Mouse (Mus musculus) neural tube, embryonic 12.5 days (tissue): ENCODE measurements around the gene Mapk8ip1. TPM values are rescaled to one million over a fixed set of nuclear protein-coding genes. Genes with fewer than 3 reads are reported as not detected.

Experiments used
- ATAC-seq: fragments of 200-750 bp; cut with Nextera tagmentation; 2 replicates; pipeline ENCODE4 v1.8.0; 2017; ENCODE audit warnings: low read depth, mild to moderate bottlenecking, moderate TSS enrichment, moderate library complexity; ENCODE audit not compliant: low FRiP score
- H3K27ac ChIP-seq: fragments of 300-500 bp; sonication (generic); 2 replicates; pipeline ENCODE4 v1.5.1; 2016
- H3K27me3 ChIP-seq: fragments of 300-500 bp; sonication (generic); replicated peaks from 2 replicates; pipeline ENCODE4 v1.6.1; 2016; ENCODE audit warnings: mild to moderate bottlenecking
- H3K36me3 ChIP-seq: fragments of 300-500 bp; sonication (generic); 2 replicates; pipeline ENCODE4 v1.6.1; 2016; ENCODE audit warnings: mild to moderate bottlenecking
- H3K4me1 ChIP-seq: fragments of 300-500 bp; sonication (generic); 2 replicates; pipeline ENCODE4 v1.6.1; 2016
- H3K4me2 ChIP-seq: fragments of 300-500 bp; sonication (generic); replicated peaks from 2 replicates; pipeline ENCODE4 v1.6.1; 2016; ENCODE audit warnings: mild to moderate bottlenecking
- H3K4me3 ChIP-seq: fragments of 300-500 bp; sonication (generic); 2 replicates; pipeline ENCODE4 v1.5.1; 2016
- H3K9ac ChIP-seq: fragments of 300-500 bp; sonication (generic); 2 replicates; pipeline ENCODE4 v1.6.1; 2016; ENCODE audit warnings: mild to moderate bottlenecking
- H3K9me3 ChIP-seq: fragments of 300-500 bp; sonication (generic); 2 replicates; pipeline ENCODE4 v1.6.1; 2016; ENCODE audit warnings: mild to moderate bottlenecking
- WGBS: fragments of 180-500 bp; shearing (Covaris S2); methylation state at CpG from one replicate; pipeline ENCODE4 v1.1.7; 2016; 5-methylcytosine and 5-hydroxymethylcytosine counted together
- polyA plus RNA-seq: library from polyadenylated mRNA; unstranded; fragments of >200 nt; fragmentation: Nextera tagmentation; extraction: Ambion mirVana; gene quantifications from 2 replicates; pipeline ENCODE4 v1.2.1, GENCODE M21; 2016

Mapk8ip1 gene
- polyA plus RNA-seq, 1 experiment from 2014 or later: 154 TPM

DNA sequence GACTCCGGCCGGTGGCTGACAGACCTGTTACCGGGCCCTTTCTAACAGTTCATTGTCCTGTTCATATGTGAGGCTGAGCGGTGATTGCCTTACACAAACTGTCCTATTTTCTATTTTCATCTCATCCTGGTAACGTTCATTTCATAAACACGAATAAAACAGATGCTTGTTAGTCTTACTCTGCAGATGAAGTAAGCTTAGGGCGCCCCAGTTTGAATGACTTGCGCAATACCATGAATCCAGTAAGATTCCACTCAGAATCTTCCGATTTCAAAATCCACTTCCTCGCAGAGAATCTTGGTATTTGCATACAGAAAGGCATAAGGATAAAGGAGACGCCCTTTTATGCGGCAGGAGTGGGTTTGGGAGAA lies 33.3 kb upstream of the Mapk8ip1 start:
- 0 out of 2 replicates have a peak overlapping the region, but pooled peaks have one; percentile 40 for H3K9ac ChIP-seq
- 11% methylated on average over 12 of the region's 12 CpGs for WGBS
- peak overlapping the region; percentile 81 for H3K4me2 ChIP-seq
- ATAC-seq: no peak
- H3K27me3 ChIP-seq: peaks cover 3% of the 10 kb centered on the region
- H3K36me3 ChIP-seq: no peaks in the 10 kb centered on the region
- H3K27ac ChIP-seq: no peak overlapping the region
- H3K9me3 ChIP-seq: no peaks in the 10 kb centered on the region
- peak overlapping the region; percentile 41 for H3K4me3 ChIP-seq
- peaks cover 31% of the 10 kb centered on the region for H3K4me1 ChIP-seq

GRCm38 (mm10) chr2:92433578-92434374 lies 32.7 kb upstream of the Mapk8ip1 start, which contains the start of gene Cry2:
Cry2 (minus strand) TSS chr2:92434043.
- peak within 1 kb of the TSS; percentile 91 for H3K4me3 ChIP-seq
- peaks cover 3% of the 10 kb centered on the region for H3K27me3 ChIP-seq
- peak within 1 kb of the TSS; percentile 81 for H3K4me2 ChIP-seq
- peak within 1 kb of the TSS; percentile 32; the same call in 1 of the 2 replicates for H3K27ac ChIP-seq
- no peaks in the 10 kb centered on the region for H3K9me3 ChIP-seq
- peak; percentile 97 for ATAC-seq
- H3K4me1 ChIP-seq: peaks cover 31% of the 10 kb centered on the region
- peak within 1 kb of the TSS; percentile 92 for H3K9ac ChIP-seq
- under 1% methylated on average over 75 of the region's 76 CpGs for WGBS
- H3K36me3 ChIP-seq: no peaks in the 10 kb centered on the region

DNA sequence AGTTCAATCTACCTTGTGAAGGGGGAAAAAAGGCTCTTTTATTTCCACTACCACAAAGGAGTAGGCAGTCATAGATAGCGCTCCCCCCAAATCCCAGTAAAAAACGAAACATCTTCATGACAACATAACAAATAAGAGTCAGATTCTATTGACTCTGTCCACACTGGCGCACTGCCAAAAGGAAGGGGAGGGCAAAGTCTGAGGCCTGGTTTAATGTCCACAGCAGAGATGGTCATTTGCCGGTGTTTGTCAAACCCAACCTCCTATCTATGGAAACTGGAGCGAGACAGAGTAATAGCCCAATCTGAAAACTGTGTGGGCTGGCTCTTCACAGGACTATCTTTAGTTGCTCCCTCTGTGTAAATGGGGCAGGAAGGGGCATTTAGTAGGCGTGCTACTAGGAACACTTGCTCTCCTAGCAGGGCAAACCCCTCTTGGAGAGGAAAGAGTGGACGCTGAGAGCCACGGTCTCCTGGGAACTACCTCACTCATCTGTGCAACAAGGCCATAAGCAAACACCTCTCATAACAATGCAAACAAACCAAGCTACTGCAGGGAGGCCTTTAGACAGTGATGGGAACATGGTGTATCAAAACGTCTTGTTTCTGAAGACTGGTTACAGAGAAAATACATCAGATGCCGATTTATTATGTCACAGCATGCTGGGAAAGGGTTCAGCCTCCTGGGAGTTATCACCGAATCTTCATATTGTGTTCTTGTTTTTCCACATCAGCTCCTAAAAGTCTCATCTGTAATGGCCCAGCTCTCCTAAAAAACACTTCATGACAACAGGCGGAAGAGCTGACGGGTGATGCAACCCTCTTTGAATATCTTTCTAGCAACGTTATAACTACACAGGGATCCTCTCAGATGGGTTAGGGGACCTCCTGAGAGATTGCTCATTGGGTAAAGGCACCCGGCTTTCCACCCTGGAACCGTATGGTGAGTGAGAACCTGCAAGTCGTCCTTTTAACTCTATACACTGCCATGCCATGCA lies 31.5 kb upstream of the Mapk8ip1 start:
- Histone ChIP-seq H3K4me2 (peak overlapping the region; percentile 81), H3K4me3 (peak overlapping the region; percentile 91), H3K4me1 (peaks cover 38% of the 10 kb centered on the region), H3K36me3 (no peaks in the 10 kb centered on the region), H3K9ac (peak overlapping the region; percentile 92), H3K27ac (no peak overlapping the region), H3K9me3 (no peaks in the 10 kb centered on the region), H3K27me3 (peaks cover 3% of the 10 kb centered on the region)
- no peak for ATAC-seq
- WGBS: 47% methylated on average over 17 of the region's 17 CpGs

GRCm38 (mm10) chr2:92431611-92432179 lies 30.6 kb upstream of the Mapk8ip1 start:
- WGBS: 32% methylated on average over 11 of the region's 11 CpGs
- Histone ChIP-seq H3K4me1 (peaks cover 38% of the 10 kb centered on the region), H3K36me3 (peaks cover under 1% of the 10 kb centered on the region; the same call in 1 of the 2 replicates), H3K9ac (peak overlapping the region; percentile 43), H3K4me3 (peak overlapping the region; percentile 91), H3K4me2 (peak overlapping the region; percentile 81), H3K27me3 (peaks cover 3% of the 10 kb centered on the region), H3K9me3 (no peaks in the 10 kb centered on the region), H3K27ac (peak overlapping the region; percentile 29; the same call in 1 of the 2 replicates)
- no peak for ATAC-seq

DNA sequence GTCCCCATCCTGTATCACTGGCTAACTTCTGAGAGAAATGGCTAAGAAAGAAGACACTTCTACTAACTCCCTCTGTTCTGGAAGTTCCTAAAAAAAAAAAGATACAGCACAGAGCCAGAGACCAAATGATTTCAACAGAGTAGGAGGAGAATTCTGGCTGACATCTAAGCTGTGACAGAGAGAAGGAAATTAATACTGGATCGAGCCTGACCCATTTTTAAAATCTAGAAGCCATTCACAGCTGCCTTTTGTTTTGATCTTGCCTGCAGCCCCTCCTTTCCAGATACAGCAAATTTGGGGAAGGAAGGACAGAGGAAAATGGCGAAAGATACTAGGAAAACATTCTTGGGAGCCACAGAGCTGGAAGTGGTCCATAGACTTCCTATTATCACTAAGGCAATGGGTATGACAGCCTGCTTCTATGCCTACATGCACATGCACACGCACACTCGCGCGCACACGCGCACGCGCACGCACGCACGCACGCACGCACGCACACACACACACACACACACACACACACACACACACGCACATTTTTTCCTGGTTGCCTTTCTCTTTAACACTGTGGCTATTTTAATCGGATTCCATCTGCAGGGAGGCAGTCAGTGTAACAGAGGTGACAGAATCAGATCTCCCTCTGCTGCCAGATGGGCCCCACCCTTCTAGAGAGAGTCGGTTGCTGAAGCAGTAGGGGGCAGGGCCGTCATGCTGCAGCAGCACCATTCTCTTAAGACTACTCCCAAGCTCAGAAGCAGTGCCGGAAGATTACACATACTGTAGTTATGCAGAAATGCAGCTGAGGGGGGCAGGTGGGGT lies 29.9 kb upstream of the Mapk8ip1 start:
- peak overlapping the region; percentile 91 for H3K4me3 ChIP-seq
- H3K36me3 ChIP-seq: peaks cover 3% of the 10 kb centered on the region; the same call in 1 of the 2 replicates
- peaks cover 39% of the 10 kb centered on the region for H3K4me1 ChIP-seq
- peak overlapping the region; percentile 43 for H3K9ac ChIP-seq
- H3K27ac ChIP-seq: peak overlapping the region; percentile 29
- H3K4me2 ChIP-seq: peak overlapping the region; percentile 81
- no peak for ATAC-seq
- H3K9me3 ChIP-seq: no peaks in the 10 kb centered on the region
- 74% methylated on average over 21 of the region's 21 CpGs for WGBS
- H3K27me3 ChIP-seq: peaks cover 3% of the 10 kb centered on the region

DNA sequence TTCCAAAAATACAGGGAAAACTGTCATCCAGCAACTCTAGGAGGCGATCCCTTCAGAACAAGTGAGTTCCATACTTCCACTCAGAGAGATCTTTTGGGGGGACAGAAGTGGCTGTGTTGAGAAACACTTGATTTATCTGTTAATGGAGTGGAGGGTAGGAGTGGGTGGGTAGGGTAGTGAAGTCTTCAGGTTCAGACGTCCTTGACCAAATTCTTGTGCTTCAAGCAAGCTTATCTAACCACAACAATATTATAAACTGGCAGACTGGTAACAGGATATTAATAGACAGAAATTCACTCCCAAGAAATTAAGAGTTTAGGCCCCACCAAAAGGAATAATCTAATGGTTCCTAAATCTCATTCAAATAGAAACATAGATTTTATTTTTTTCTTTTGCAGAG lies 29.0 kb upstream of the Mapk8ip1 start:
- no peak for ATAC-seq
- Histone ChIP-seq H3K4me3 (no peak overlapping the region), H3K9me3 (no peaks in the 10 kb centered on the region), H3K27me3 (peaks cover 2% of the 10 kb centered on the region), H3K36me3 (peaks cover 3% of the 10 kb centered on the region; the same call in 1 of the 2 replicates), H3K27ac (no peak overlapping the region), H3K4me1 (peaks cover 47% of the 10 kb centered on the region), H3K4me2 (no peak overlapping the region), H3K9ac (no peak overlapping the region)
- whole genome bisulfite sequencing: 89% methylated on average over 2 of the region's 2 CpGs

- H3K4me3 ChIP-seq: no peak overlapping the region
- no peaks in the 10 kb centered on the region for H3K9me3 ChIP-seq
- WGBS: 77% methylated on average over 6 of the region's 6 CpGs
- no peak for ATAC-seq
- H3K27me3 ChIP-seq: no peaks in the 10 kb centered on the region
- H3K27ac ChIP-seq: no peak overlapping the region
- H3K9ac ChIP-seq: no peak overlapping the region
- H3K4me1 ChIP-seq: peaks cover 60% of the 10 kb centered on the region
- no peak overlapping the region for H3K4me2 ChIP-seq
- peaks cover 18% of the 10 kb centered on the region for H3K36me3 ChIP-seq
Measured at GRCm38 (mm10) chr2:92427882-92428281, 26.8 kb upstream of the Mapk8ip1 start.

GRCm38 (mm10) chr2:92426426-92426825 lies 25.4 kb upstream of the Mapk8ip1 start:
- H3K4me1 ChIP-seq: peaks cover 46% of the 10 kb centered on the region
- no peaks in the 10 kb centered on the region for H3K27me3 ChIP-seq
- ATAC-seq: no peak
- H3K36me3 ChIP-seq: peaks cover 32% of the 10 kb centered on the region
- H3K9ac ChIP-seq: peak overlapping the region; percentile 9; the same call in 1 of the 2 replicates
- no peaks in the 10 kb centered on the region for H3K9me3 ChIP-seq
- 91% methylated on average over 3 of the region's 3 CpGs for WGBS
- no peak overlapping the region for H3K4me3 ChIP-seq
- H3K4me2 ChIP-seq: no peak overlapping the region
- H3K27ac ChIP-seq: no peak overlapping the region

DNA sequence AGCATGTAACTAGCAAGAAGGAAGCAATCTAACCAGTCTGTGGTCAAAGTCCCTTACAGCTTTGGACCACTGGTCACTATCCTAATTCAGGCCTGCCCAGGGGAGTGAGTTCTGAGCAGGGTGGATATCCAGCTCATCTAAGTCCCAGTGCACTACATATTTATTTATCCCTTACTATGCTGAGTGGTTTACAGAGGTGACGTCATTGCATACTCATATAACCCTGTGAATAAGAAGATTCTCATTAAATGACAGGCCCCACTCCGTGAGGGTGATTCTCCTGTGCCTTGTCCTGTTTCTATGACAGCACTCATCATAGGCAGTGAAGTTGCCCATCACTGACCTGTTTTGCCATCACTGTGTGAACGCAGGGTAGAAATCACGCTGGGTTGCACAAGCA lies 24.3 kb upstream of the Mapk8ip1 start:
- H3K9ac ChIP-seq: no peak overlapping the region
- H3K36me3 ChIP-seq: peaks cover 41% of the 10 kb centered on the region
- WGBS: 79% methylated on average over 4 of the region's 4 CpGs
- H3K4me2 ChIP-seq: 0 out of 2 replicates have a peak overlapping the region, but pooled peaks have one; percentile 15
- 0 out of 2 replicates have a peak overlapping the region, but pooled peaks have one; percentile 39 for H3K27ac ChIP-seq
- peak; percentile 14; the same call in 1 of the 2 replicates for ATAC-seq
- no peak overlapping the region for H3K4me3 ChIP-seq
- H3K27me3 ChIP-seq: no peaks in the 10 kb centered on the region
- H3K9me3 ChIP-seq: no peaks in the 10 kb centered on the region
- peaks cover 35% of the 10 kb centered on the region for H3K4me1 ChIP-seq

DNA sequence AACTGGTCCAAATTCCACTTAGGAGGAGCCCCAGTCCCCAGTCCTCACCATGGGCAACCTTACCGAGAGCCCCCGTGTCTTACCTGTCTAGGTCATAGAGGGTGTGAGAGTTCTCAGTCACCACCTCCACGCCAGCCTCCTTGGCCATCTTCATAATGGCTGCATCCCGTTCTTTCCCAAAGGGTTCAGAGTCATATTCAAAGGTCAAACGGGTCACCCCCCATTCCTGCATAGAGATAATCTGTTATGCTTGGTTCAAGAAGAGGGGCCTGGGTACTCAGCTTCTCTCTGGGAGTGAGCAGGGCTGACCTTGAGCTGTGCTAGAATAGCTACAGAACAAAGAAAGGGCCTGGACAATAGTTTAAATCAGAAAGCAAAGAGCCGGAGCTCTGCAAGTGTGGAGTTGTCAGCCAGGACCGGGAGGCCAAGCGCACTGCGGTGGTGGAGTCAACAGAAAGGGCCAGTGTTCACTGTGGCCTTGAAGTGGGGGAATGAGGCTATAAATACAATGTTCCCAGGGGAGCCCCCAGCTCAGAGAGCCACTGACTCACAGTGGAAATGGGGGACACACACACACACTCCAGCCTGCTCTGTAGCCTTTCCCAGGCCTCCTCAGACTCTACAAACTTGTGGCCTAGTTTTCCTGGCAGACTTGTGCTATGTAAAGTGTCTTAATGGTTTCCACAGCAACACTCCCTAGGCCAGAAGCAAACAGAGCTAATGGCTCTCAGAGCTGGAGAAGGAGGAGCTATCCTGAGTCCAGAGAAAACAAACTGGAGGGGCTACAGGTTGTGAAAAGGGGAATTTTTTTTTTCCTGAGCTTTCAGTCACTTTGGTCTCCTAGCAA lies 23.6 kb upstream of the Mapk8ip1 start:
- no peaks in the 10 kb centered on the region for H3K9me3 ChIP-seq
- no peak overlapping the region for H3K4me3 ChIP-seq
- no peaks in the 10 kb centered on the region for H3K27me3 ChIP-seq
- H3K36me3 ChIP-seq: peaks cover 47% of the 10 kb centered on the region
- H3K27ac ChIP-seq: peak overlapping the region; percentile 39; the same call in 1 of the 2 replicates
- peak overlapping the region; percentile 10; the same call in 1 of the 2 replicates for H3K9ac ChIP-seq
- peaks cover 35% of the 10 kb centered on the region for H3K4me1 ChIP-seq
- WGBS: 44% methylated on average over 9 of the region's 9 CpGs
- ATAC-seq: peak; percentile 70
- 0 out of 2 replicates have a peak overlapping the region, but pooled peaks have one; percentile 15 for H3K4me2 ChIP-seq
